Mouse (Mus musculus) CD4-positive, CD25-positive, alpha-beta regulatory T cell, adult 2 months (primary cell): Measurements from ENCODE around the gene Olfr1214.
"Not testable (repeated sequence)": the region's sequence is repeated elsewhere in the genome, so short reads cannot be mapped to it uniquely, and the experiment has no call there.

Source experiments
- DNase-seq: peaks from one replicate; pipeline ENCODE4 v3.0.0-alpha.2; 2012; ENCODE audit warnings: low read depth, low spot score

Gene Olfr1214

DNA sequence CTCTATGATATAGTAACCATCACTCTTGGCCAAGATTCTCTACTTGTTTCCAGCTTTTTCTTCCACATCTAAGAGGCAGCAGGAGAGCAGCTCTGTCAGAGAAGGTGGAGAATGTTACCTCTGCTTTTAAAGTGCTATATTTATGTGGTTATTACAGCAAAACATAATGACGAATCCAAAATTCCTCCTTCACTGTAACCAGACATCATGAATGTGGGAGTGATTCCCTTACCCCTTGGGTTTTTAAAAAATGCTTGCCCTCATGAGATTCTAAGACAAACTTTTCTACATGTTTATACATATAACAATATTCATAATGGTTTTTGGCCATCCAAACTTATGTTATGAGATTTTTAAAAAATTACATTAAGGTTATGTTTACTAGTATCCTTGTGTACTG, at the start of gene Olfr1214:
Gene Olfr1214, minus strand, starts transcription at position 101 of the 400 bp plus-strand sequence.
- no peak for DNase-seq

DNA sequence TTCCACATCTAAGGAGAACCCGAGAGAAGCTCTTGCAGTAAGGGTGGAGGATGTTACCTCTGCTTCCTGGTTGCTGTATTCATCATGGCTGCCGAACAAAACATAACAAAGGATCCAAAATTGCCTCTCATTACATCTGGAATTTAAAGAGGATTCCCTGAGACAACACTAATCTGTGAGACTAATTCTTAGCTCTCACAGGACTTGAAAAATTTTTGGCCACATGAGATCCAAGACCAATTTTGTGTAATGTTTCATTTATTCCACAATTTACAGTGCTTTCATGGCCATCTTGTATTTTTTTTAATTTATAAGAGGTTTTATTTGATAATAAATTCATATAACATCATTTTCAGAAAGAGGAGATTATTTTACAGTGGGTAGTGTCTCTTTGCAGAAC, 39.5 kb upstream of the Olfr1214 start, which contains the start of gene Olfr1217:
Gene Olfr1217, minus strand, starts transcription at position 101 of the 400 bp plus-strand sequence.
- no peak for DNase-seq

DNA sequence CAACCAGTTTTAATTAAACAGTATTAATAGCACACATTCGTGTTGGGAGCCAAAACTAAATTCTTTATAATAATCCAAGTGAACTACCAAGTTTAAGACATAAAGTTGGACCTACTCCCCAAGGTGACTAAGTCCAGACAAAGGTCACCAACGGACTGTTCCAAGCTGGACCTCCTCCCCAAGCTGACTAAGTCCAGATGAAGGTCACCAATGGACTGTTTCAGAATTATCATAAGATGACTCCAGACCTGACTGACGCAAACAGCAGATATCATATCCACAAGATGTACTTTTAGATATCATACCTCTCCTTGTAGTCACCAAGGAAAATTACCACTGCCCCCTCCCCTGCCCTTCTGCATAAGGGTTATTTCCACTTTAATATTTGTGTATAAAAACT, 29.0 kb upstream of the Olfr1214 start:
- not testable (repeated sequence) for DNase-seq

DNA sequence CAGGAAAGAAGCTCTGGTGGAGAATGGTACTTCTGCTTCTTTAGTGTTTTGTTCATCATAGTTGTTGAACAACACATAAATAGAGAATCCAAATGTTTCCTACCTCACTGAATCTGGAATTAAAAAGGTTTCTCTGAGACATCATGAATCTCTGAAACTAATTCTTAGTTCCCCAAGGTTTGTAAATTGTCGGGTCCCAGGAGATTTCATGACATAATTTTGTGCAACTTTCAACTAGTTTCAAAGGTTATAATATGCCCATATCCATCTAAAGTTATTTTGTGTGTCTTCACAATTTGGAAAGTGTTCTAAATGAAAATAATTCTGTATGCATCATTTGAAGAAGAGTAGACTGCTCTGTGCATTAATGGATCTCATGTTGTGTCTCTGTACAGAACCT, 25.8 kb upstream of the Olfr1214 start, which contains the start of gene Olfr1216:
Gene Olfr1216, minus strand, starts transcription at position 101 of the 400 bp plus-strand sequence.
- no peak for DNase-seq

DNA sequence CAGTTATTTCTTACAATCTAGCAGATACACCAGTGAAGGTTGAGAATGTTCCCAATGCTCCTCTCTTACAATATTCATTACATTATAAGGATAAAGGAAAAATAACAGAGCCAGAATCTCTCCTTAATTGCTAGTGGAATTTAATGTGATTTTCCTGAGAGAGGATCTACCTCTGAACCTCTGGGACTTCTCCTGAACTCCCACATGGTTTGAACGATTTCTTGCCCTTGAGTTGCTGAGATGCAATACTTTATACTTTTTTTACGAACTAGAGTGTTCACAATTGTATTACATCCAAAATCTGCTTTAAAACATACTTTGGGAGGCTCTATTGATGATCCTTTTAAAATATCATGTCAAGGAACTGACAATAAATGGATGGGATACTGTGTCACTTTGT, 14.4 kb upstream of the Olfr1214 start, which contains the start of gene Olfr1215:
Gene Olfr1215, minus strand, starts transcription at position 101 of the 400 bp plus-strand sequence.
- no peak for DNase-seq

DNA sequence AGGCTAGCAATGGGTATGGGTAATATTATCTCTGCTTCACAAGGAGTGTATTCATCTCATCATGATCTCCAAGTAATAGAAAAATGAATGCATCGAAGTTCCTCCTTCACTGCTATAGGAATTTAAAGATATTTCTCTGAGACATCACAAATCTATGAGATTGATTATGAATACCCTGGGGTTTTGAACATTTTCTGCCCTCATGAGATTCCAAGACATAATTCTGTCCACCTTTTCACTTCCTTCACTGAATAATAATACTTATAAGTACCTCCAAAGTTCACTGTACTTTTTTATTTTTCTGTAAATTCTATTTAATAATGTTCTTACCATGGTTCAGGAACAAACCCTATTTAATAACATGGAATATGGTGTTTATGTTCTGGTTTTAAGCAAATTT, 12.3 kb downstream of the Olfr1214 start, which contains the start of gene Gm13762:
Gene Gm13762, minus strand, starts transcription at position 101 of the 400 bp plus-strand sequence.
- DNase-seq, result no peak

DNA sequence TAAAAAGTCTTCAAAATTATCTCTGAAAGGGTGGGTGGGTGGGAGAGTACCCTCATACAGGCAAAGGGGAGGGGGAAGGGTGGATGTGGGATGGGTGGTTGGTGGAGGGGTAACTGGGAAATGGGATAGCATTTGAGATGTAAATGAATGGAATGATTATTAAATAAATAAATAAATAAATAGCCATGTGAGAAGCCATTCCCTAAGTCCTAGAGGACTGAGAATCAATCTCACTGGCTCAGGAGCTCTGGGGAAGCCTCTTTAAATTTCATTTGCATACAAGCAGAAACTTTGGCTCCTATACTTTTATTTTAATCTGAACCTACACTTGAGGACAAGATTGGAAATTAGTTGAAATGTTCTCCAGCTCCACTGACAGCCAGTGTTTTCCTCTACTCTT, 38.8 kb downstream of the Olfr1214 start, which contains the start of gene Olfr1212:
Gene Olfr1212, plus strand, starts transcription at position 301 of the 400 bp plus-strand sequence.
- DNase-seq, result no peak

DNA sequence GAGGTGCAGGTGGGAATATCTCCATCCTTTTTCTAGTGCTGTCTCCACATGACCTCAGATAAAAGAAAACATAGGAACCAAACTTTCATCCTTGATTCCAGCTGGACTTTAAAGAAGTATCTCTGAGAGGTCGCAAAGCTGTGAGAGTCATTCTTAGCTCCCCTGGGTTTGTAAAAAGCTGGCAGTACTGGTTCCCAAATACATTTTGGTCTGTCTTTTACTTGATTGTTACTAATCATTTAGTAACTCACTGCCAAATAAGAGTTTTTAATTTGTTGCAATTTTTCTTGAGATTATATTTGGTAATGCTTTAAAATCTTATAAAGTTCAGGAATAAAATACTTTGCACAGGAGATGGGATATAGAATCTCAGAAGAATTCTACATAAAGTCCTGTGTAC, 54.4 kb downstream of the Olfr1214 start, which contains the start of gene Olfr1211:
Gene Olfr1211, minus strand, starts transcription at position 101 of the 400 bp plus-strand sequence.
- DNase-seq, result no peak
